Mouse (Mus musculus): ENCODE results near the gene Npnt. TPM values are rescaled to one million over a fixed set of nuclear protein-coding genes. Genes with fewer than 3 reads are reported as not detected.

Npnt gene
- polyA plus RNA-seq, 1 experiment from 2014 or later: 14.5 TPM

DNA sequence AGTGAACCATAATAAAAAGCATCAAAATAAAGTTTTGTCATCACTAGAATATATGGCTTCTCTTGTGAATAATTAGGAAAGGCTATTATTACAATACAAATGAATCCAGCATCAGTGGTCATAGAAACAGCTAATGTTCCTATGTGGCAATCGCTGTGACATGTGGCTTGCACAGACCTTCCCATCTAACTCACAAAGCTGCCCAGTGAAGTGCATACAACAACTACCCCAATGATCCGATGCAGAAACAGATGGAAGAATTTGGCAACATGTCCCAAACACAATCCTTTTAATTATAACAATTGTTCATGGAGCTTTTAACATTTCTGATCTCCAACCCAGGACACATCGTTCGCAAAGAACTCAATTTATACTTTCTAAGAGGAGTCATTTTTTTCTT, 52.2 kb downstream of the Npnt start:
- no peak for DNase-seq (ENCODE audit: low spot score)
- Histone ChIP-seq H3K4me3 (no peak overlapping the region), H3K27ac (no peak overlapping the region), H3K9me3 (replicated peaks) (no peaks in the 10 kb centered on the region), H3K4me1 (0 out of 2 replicates have a peak, but pooled peaks cover 4% of the 10 kb centered on the region), H3K27me3 (ENCODE audit: low read depth, poor library complexity, severe bottlenecking) (no peaks in the 10 kb centered on the region), H3K36me3 (no peaks in the 10 kb centered on the region)
- 97% methylated on average over 4 of the region's 4 CpGs for WGBS

GRCm38 (mm10) chr3:132897390-132897789, 52.7 kb downstream of the Npnt start:
- Histone ChIP-seq H3K4me3 (no peak overlapping the region), H3K4me1 (0 out of 2 replicates have a peak, but pooled peaks cover 4% of the 10 kb centered on the region), H3K27ac (no peak overlapping the region), H3K27me3 (ENCODE audit: low read depth, poor library complexity, severe bottlenecking) (no peaks in the 10 kb centered on the region), H3K36me3 (no peaks in the 10 kb centered on the region), H3K9me3 (replicated peaks) (no peaks in the 10 kb centered on the region)
- DNase-seq (ENCODE audit: low spot score): no peak
- 87% methylated on average over 5 of the region's 5 CpGs for WGBS

GRCm38 (mm10) chr3:132894086-132894485, 56.0 kb downstream of the Npnt start:
- peaks cover 5% of the 10 kb centered on the region; the same call in 1 of the 2 replicates for H3K4me1 ChIP-seq
- DNase-seq (ENCODE audit: low spot score): no peak
- no peaks in the 10 kb centered on the region for H3K9me3 ChIP-seq (replicated peaks)
- H3K36me3 ChIP-seq: no peaks in the 10 kb centered on the region
- 93% methylated on average over 7 of the region's 7 CpGs for WGBS
- no peak overlapping the region for H3K27ac ChIP-seq
- H3K4me3 ChIP-seq: no peak overlapping the region
- no peaks in the 10 kb centered on the region for H3K27me3 ChIP-seq (ENCODE audit: low read depth, poor library complexity, severe bottlenecking)

DNA sequence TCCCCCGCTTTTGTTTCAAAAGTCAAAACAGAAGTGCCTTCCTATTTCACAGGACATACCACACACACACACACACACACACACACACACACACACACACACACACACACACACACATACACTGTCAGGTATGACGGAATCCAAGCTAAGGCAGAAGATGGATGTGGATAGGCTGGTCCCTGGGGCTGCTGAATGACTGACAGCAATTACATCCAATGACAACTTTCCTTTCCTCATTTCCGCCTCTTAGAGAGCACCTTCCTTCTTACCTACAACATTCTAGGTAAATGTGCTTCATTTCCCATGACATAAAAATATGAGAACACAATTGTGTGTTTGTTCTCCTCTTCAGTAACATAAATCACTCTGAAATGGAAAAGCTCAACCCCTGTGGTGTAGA, 56.4 kb downstream of the Npnt start:
- no peak for DNase-seq (ENCODE audit: low spot score)
- Histone ChIP-seq H3K4me1 (peaks cover 5% of the 10 kb centered on the region; the same call in 1 of the 2 replicates), H3K36me3 (no peaks in the 10 kb centered on the region), H3K4me3 (no peak overlapping the region), H3K27me3 (ENCODE audit: low read depth, poor library complexity, severe bottlenecking) (no peaks in the 10 kb centered on the region), H3K27ac (no peak overlapping the region), H3K9me3 (replicated peaks) (no peaks in the 10 kb centered on the region)
- WGBS: 91% methylated on average over 3 of the region's 3 CpGs

DNA sequence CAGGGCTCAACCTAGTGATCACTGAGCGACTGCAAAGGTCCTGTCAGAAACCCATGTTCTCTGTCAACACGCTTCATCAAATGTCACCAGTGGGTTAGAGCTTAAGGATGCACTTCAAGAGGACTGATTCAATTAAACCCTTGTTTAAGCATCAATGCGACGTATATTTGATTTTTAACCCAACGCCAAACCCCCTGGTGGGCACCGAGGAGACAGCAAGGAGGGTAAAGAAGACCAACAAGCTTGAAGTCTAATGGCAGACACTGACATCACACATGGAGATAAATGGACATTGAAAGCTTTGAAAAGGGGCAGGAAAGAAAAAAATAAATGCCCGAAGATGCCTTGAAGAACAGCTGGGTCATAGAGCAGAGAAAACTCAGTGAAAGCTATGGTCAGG, 57.0 kb downstream of the Npnt start:
- no peak for DNase-seq (ENCODE audit: low spot score)
- Histone ChIP-seq H3K4me1 (peaks cover 5% of the 10 kb centered on the region; the same call in 1 of the 2 replicates), H3K9me3 (replicated peaks) (no peaks in the 10 kb centered on the region), H3K27ac (no peak overlapping the region), H3K4me3 (no peak overlapping the region), H3K36me3 (no peaks in the 10 kb centered on the region), H3K27me3 (ENCODE audit: low read depth, poor library complexity, severe bottlenecking) (no peaks in the 10 kb centered on the region)
- WGBS: 90% methylated on average over 7 of the region's 7 CpGs

- WGBS: 94% methylated on average over 7 of the region's 7 CpGs
- no peak overlapping the region for H3K27ac ChIP-seq
- no peaks in the 10 kb centered on the region for H3K27me3 ChIP-seq (ENCODE audit: low read depth, poor library complexity, severe bottlenecking)
Observed at GRCm38 (mm10) chr3:132892481-132892880, 57.6 kb downstream of the Npnt start.

GRCm38 (mm10) chr3:132887074-132887848, 62.8 kb downstream of the Npnt start:
- Histone ChIP-seq H3K27ac (no peak overlapping the region), H3K36me3 (no peaks in the 10 kb centered on the region), H3K27me3 (ENCODE audit: low read depth, poor library complexity, severe bottlenecking) (no peaks in the 10 kb centered on the region), H3K4me1 (peaks cover 5% of the 10 kb centered on the region; the same call in 1 of the 2 replicates), H3K4me3 (no peak overlapping the region), H3K9me3 (replicated peaks) (no peaks in the 10 kb centered on the region)
- 94% methylated on average over 16 of the region's 16 CpGs for WGBS
- DNase-seq (ENCODE audit: low spot score): no peak

More at GRCm38 (mm10) chr3:132892481-132892880, 57.6 kb downstream of the Npnt start:
- Histone ChIP-seq H3K9me3 (replicated peaks) (no peaks in the 10 kb centered on the region), H3K4me1 (peaks cover 5% of the 10 kb centered on the region; the same call in 1 of the 2 replicates), H3K4me3 (no peak overlapping the region), H3K36me3 (no peaks in the 10 kb centered on the region)
- DNase-seq (ENCODE audit: low spot score): no peak

DNA sequence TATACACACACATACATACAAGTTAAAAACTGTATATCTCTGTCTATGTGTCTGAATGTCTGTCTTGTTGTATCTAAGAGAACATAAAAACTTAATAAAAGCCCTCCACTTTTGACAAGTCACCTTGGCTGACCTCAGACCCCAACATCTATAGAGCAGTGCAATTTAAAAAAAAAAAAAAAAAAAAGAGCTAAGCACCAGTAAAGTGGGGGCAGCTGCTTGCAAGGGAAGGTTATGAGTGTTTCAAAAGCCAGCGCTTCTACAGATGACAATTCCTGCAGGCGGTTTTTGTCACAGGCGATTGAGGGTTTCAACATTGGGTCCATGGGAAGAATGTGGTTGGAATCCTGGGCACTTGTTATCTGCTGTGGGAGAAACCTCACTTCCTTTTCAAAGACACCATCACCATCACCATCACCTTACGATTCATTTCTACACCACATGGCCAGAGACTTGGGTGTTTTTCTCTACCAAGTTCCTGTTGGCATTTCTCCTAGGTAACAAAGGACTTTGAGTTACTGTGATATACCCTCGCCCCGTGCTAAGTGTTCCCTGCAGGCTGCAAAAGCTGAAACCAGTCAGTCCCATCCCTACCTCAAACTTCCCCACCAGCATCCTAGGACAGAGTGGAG, 63.6 kb downstream of the Npnt start:
- H3K4me3 ChIP-seq: no peak overlapping the region
- no peaks in the 10 kb centered on the region for H3K36me3 ChIP-seq
- 94% methylated on average over 6 of the region's 6 CpGs for WGBS
- H3K27ac ChIP-seq: no peak overlapping the region
- H3K27me3 ChIP-seq (ENCODE audit: low read depth, poor library complexity, severe bottlenecking): no peaks in the 10 kb centered on the region
- H3K9me3 ChIP-seq (replicated peaks): no peaks in the 10 kb centered on the region
- H3K4me1 ChIP-seq: peaks cover 5% of the 10 kb centered on the region; the same call in 1 of the 2 replicates
- DNase-seq (ENCODE audit: low spot score): no peak

GRCm38 (mm10) chr3:132884459-132884858, 65.6 kb downstream of the Npnt start:
- no peak overlapping the region for H3K4me3 ChIP-seq
- H3K27ac ChIP-seq: no peak overlapping the region
- no peak for DNase-seq (ENCODE audit: low spot score)
- WGBS: 85% methylated on average over 10 of the region's 10 CpGs
- H3K27me3 ChIP-seq (ENCODE audit: low read depth, poor library complexity, severe bottlenecking): no peaks in the 10 kb centered on the region
- no peaks in the 10 kb centered on the region for H3K36me3 ChIP-seq
- no peaks in the 10 kb centered on the region for H3K9me3 ChIP-seq (replicated peaks)
- no peaks in the 10 kb centered on the region for H3K4me1 ChIP-seq

DNA sequence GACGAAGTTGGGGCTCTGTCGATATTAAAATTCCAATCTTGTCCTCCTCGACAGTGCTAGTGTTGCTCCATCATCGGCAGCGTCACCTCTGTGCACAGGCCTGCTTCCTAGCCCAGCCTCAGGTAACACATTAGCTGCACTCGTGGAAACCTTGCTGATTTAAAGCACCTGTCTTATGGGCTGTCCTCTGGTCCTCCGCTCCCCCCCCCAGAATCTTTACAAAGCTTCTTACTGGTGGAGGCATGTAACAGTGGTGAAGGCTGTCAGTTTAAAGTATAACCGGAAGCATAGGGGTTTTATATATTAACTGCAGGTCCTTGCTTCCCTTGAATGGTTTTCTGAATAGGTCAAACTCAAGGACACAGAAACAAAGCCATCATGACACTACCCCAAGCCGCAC, 66.8 kb downstream of the Npnt start:
- no peaks in the 10 kb centered on the region for H3K9me3 ChIP-seq (replicated peaks)
- no peaks in the 10 kb centered on the region for H3K4me1 ChIP-seq
- no peaks in the 10 kb centered on the region for H3K27me3 ChIP-seq (ENCODE audit: low read depth, poor library complexity, severe bottlenecking)
- no peak overlapping the region for H3K4me3 ChIP-seq
- H3K27ac ChIP-seq: no peak overlapping the region
- DNase-seq (ENCODE audit: low spot score): no peak
- no peaks in the 10 kb centered on the region for H3K36me3 ChIP-seq
- WGBS: 87% methylated on average over 9 of the region's 9 CpGs

GRCm38 (mm10) chr3:132880826-132881225, 69.3 kb downstream of the Npnt start:
- Histone ChIP-seq H3K9me3 (replicated peaks) (no peaks in the 10 kb centered on the region), H3K27ac (no peak overlapping the region), H3K27me3 (ENCODE audit: low read depth, poor library complexity, severe bottlenecking) (no peaks in the 10 kb centered on the region), H3K4me3 (no peak overlapping the region), H3K4me1 (peaks cover 15% of the 10 kb centered on the region), H3K36me3 (no peaks in the 10 kb centered on the region)
- no peak for DNase-seq (ENCODE audit: low spot score)
- 88% methylated on average over 9 of the region's 9 CpGs for WGBS

DNA sequence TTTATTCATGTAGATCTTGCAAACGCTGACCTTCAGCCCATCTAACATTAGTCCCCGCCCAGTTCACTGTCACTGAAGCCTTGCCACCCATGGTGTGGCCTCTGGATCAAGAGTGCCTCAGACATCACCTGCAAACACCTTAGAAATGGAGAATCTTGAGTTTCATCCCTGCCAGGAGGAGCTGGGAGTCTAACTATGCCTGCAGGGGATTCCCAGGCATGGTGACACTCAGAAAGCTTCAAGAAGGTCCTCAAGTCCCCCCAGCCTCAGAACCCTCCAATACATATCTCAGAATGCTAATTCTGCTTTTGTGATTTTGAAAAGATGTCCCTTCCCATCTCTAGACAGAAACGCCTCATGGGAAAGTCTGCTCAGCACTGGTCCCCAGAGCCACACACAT, 69.7 kb downstream of the Npnt start:
- no peaks in the 10 kb centered on the region for H3K9me3 ChIP-seq (replicated peaks)
- DNase-seq (ENCODE audit: low spot score): no peak
- H3K4me1 ChIP-seq: peaks cover 16% of the 10 kb centered on the region
- no peaks in the 10 kb centered on the region for H3K27me3 ChIP-seq (ENCODE audit: low read depth, poor library complexity, severe bottlenecking)
- no peaks in the 10 kb centered on the region for H3K36me3 ChIP-seq
- 79% methylated on average over 3 of the region's 3 CpGs for WGBS
- H3K4me3 ChIP-seq: no peak overlapping the region
- no peak overlapping the region for H3K27ac ChIP-seq

- peaks cover 16% of the 10 kb centered on the region for H3K4me1 ChIP-seq
- H3K9me3 ChIP-seq (replicated peaks): no peaks in the 10 kb centered on the region
- no peak for DNase-seq (ENCODE audit: low spot score)
- H3K4me3 ChIP-seq: no peak overlapping the region
- H3K27me3 ChIP-seq (ENCODE audit: low read depth, poor library complexity, severe bottlenecking): no peaks in the 10 kb centered on the region
- H3K27ac ChIP-seq: no peak overlapping the region
- WGBS: 55% methylated on average over 10 of the region's 10 CpGs
- no peaks in the 10 kb centered on the region for H3K36me3 ChIP-seq
Observed at GRCm38 (mm10) chr3:132876933-132877676, 73.0 kb downstream of the Npnt start.
